Mouse (Mus musculus) stomach, embryonic 16.5 days (tissue): Measurements from ENCODE around the gene Slc6a11. TPM values are rescaled to one million over a fixed set of nuclear protein-coding genes. Genes with fewer than 3 reads are reported as not detected.
A peak's percentile ranks its signal among the peaks of the same experiment; 100 is the strongest.

Experiments used
- ATAC-seq: fragments of 200-750 bp; cut with Nextera tagmentation; 2 replicates; pipeline ENCODE4 v1.8.0; 2017; ENCODE audit warnings: moderate number of reproducible peaks, moderate TSS enrichment; ENCODE audit not compliant: insufficient read depth, low FRiP score
- H3K27ac ChIP-seq: fragments of 300-500 bp; sonication (generic); 2 replicates; pipeline ENCODE4 v1.5.1; 2014; ENCODE audit warnings: low read length
- H3K27me3 ChIP-seq: fragments of 300-500 bp; sonication (generic); 2 replicates; pipeline ENCODE4 v1.6.1; 2014; ENCODE audit warnings: low read length, control low read depth, mixed read lengths; ENCODE audit not compliant: control insufficient read depth, insufficient read depth
- H3K36me3 ChIP-seq: fragments of 300-500 bp; sonication (generic); 2 replicates; pipeline ENCODE4 v1.6.1; 2014; ENCODE audit warnings: low read length; ENCODE audit not compliant: control insufficient read depth, insufficient read depth
- H3K4me1 ChIP-seq: fragments of 300-500 bp; sonication (generic); 2 replicates; pipeline ENCODE4 v1.6.1; 2014; ENCODE audit warnings: low read length, control low read depth, mixed read lengths; ENCODE audit not compliant: control insufficient read depth, insufficient read depth
- H3K4me2 ChIP-seq: fragments of 300-500 bp; sonication (generic); 2 replicates; pipeline ENCODE4 v1.6.1; 2014; ENCODE audit warnings: low read depth, low read length, mixed read lengths
- H3K4me3 ChIP-seq: fragments of 300-500 bp; sonication (generic); replicated peaks from 2 replicates; pipeline ENCODE4 v1.5.1; 2014; ENCODE audit warnings: mild to moderate bottlenecking, low read length
- H3K9ac ChIP-seq: fragments of 300-500 bp; sonication (generic); 2 replicates; pipeline ENCODE4 v1.6.1; 2014; ENCODE audit warnings: low read length
- H3K9me3 ChIP-seq: fragments of 300-500 bp; sonication (generic); replicated peaks from 2 replicates; pipeline ENCODE4 v1.6.1; 2016; ENCODE audit warnings: low read length, control low read depth; ENCODE audit not compliant: control insufficient read depth
- WGBS: fragments of 180-500 bp; shearing (Covaris S2); extraction: QIAGEN DNeasy Blood & Tissue Kit; methylation state at CpG from one replicate; pipeline ENCODE4 v1.1.7; 2014; 5-methylcytosine and 5-hydroxymethylcytosine counted together
- polyA plus RNA-seq: library from polyadenylated mRNA; unstranded; fragments of >200 nt; fragmentation: Nextera tagmentation; extraction: Ambion mirVana; gene quantifications from 2 replicates; pipeline ENCODE4 v1.2.1, GENCODE M21; 2015

Slc6a11 gene
- polyA plus RNA-seq, 1 experiment from 2014 or later: 0.79 TPM

DNA sequence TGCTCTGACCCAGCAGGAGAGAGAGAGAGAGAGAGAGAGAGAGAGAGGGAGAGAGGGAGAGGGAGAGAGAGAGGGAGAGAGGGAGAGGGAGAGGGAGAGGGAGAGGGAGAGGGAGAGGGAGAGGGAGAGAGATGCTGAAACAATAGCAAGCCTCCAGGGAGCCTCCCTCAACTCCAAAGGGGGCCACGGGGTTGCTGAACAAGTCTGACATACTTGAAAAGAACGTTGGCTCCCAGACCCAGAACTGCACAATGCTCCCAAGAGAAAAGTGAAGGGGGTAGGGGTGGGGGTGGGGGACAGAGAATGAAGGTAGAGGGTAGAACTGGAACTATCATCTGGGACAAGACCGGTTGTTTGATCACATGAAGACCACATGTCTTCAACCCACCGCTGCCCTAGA is 136.9 kb downstream of the Slc6a11 start:
- H3K27ac ChIP-seq: no peak overlapping the region
- H3K4me1 ChIP-seq: no peaks in the 10 kb centered on the region
- no peak overlapping the region for H3K4me2 ChIP-seq
- WGBS: 33% methylated on average over 4 of the region's 4 CpGs
- no peaks in the 10 kb centered on the region for H3K36me3 ChIP-seq
- H3K4me3 ChIP-seq: no peak overlapping the region
- no peak for ATAC-seq
- no peak overlapping the region for H3K9ac ChIP-seq
- H3K9me3 ChIP-seq: no peaks in the 10 kb centered on the region
- H3K27me3 ChIP-seq: no peaks in the 10 kb centered on the region

DNA sequence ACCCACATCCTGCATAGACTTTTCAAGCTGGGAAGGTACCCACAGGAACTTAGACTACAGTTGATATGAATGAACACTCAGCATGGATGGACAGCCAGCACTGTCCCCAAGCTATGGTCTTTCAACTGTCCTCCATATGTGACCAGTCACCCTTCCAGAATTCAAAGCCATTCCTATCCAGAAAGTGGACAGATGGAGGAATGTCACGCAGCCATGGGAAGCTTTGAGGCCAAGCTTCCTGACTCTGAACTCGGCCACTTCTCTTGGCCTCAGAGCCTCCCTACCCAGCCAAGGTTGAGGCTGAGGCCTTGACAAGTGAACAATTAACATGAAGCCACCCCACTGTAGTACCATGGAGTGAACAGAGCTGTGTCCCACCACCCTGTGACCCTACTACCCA is 138.5 kb downstream of the Slc6a11 start:
- 78% methylated on average over 2 of the region's 2 CpGs for WGBS
- Histone ChIP-seq H3K9ac (no peak overlapping the region), H3K4me3 (no peak overlapping the region), H3K27me3 (no peaks in the 10 kb centered on the region), H3K4me2 (no peak overlapping the region), H3K9me3 (no peaks in the 10 kb centered on the region), H3K36me3 (no peaks in the 10 kb centered on the region), H3K4me1 (no peaks in the 10 kb centered on the region), H3K27ac (no peak overlapping the region)
- no peak for ATAC-seq

DNA sequence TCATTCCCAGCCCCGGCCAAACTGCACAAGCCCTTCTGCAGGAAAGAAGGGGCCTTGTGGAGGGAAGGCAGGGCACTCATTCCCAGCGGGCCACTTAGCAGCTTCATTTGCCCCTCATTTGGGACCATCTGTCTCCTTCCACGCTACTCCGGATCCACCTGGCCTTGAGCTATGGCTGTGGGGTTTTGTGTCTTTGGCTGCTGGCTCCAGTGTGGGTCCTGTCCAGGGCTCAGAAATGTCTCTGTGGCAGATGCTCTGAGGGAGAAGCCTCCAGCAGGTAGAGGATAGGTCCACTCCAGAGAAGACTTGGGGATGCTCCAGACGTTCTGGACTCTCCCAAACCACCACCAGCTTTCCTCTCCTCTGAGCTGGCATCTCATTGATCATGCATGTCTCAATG is 139.8 kb downstream of the Slc6a11 start:
- Histone ChIP-seq H3K27me3 (no peaks in the 10 kb centered on the region), H3K9me3 (no peaks in the 10 kb centered on the region), H3K36me3 (no peaks in the 10 kb centered on the region), H3K9ac (no peak overlapping the region), H3K27ac (no peak overlapping the region), H3K4me3 (no peak overlapping the region), H3K4me1 (no peaks in the 10 kb centered on the region), H3K4me2 (no peak overlapping the region)
- no peak for ATAC-seq
- WGBS: 66% methylated on average over 5 of the region's 5 CpGs

DNA sequence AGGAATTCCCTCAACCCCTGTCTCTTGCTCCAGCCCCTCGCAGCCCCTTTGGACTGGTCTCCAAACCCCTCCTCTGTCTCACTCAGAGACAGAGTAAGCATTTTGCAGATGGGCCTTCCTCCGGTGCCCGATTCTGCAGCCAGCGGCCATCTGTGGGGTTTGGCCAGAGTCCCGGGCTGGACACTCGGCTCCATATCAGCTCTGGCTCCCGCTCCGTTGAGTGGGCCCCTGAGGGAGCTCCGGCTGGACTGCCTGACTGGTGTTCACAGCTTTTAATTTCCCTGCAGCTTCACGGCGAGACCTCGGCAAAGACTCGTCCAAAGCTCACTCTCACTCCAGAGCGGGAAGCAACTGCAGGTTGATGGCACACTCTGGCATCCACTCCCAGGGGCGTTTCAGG is 141.2 kb downstream of the Slc6a11 start:
- no peaks in the 10 kb centered on the region for H3K27me3 ChIP-seq
- no peaks in the 10 kb centered on the region for H3K36me3 ChIP-seq
- no peaks in the 10 kb centered on the region for H3K9me3 ChIP-seq
- H3K9ac ChIP-seq: no peak overlapping the region
- no peak overlapping the region for H3K4me2 ChIP-seq
- WGBS: 64% methylated on average over 15 of the region's 15 CpGs
- no peak overlapping the region for H3K4me3 ChIP-seq
- ATAC-seq: no peak
- no peak overlapping the region for H3K27ac ChIP-seq
- H3K4me1 ChIP-seq: no peaks in the 10 kb centered on the region

DNA sequence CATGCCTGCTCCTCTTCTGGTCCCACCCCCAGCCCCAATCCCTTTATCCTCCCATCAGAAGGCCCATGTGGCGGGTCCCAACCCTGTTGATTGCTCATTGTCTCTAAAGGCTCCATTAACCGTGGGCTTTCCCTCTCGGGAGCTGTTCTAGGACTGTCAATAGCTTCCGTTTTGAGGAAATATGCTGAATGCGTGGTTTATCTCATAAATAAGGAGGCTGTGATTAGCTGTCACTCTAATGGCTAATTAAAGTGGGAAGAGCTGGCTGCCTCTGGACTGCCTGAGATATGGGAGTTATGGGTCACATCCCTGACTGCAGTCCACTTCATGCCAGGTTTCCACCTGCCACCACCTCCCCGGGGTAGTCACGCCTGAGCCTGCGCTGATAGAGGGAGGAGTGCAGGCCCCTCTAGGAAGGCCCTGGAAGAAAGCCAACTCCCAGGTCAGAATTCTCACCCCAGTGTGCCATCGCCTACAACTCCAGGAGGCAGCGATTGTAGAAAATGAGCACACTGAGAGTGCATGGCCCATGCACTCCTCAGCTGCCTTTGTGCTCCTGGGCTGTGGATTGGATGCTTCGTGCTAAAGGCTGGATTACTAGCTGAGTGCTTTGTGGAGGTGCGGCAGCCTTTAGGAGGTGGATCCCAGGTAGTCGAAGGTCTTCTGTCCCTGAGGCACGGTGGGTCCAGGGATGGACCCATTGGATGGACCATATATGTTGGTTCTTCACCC is 143.1 kb downstream of the Slc6a11 start:
- 58% methylated on average over 14 of the region's 14 CpGs for WGBS
- H3K4me2 ChIP-seq: no peak overlapping the region
- 0 out of 2 replicates have a peak, but pooled peaks cover 3% of the 10 kb centered on the region for H3K27me3 ChIP-seq
- no peak overlapping the region for H3K27ac ChIP-seq
- no peaks in the 10 kb centered on the region for H3K36me3 ChIP-seq
- no peak for ATAC-seq
- no peak overlapping the region for H3K4me3 ChIP-seq
- no peaks in the 10 kb centered on the region for H3K4me1 ChIP-seq
- no peak overlapping the region for H3K9ac ChIP-seq
- H3K9me3 ChIP-seq: no peaks in the 10 kb centered on the region

DNA sequence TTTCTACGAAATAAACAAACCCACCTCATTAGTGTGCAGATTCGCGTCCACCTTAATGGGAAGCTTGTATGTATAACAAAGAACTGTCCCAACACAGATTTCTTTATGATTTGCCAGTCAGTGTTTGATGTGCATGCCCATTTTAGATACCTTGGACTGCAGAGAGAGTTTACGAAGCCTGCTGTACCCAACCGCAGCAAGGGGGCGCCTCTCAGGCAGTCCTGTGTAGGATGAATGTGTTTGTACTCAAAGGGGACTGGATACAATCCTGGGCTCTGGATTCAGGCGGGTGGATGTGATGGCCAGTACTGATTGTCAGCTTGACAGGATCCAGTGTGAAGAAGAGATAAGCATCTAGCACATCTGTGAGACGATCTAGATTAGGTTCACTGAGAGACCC is 144.8 kb downstream of the Slc6a11 start:
- H3K4me2 ChIP-seq: no peak overlapping the region
- no peak overlapping the region for H3K27ac ChIP-seq
- ATAC-seq: no peak
- H3K27me3 ChIP-seq: peaks cover 9% of the 10 kb centered on the region; the same call in 1 of the 2 replicates
- H3K36me3 ChIP-seq: no peaks in the 10 kb centered on the region
- 50% methylated on average over 8 of the region's 8 CpGs for WGBS
- no peak overlapping the region for H3K4me3 ChIP-seq
- no peaks in the 10 kb centered on the region for H3K9me3 ChIP-seq
- H3K4me1 ChIP-seq: no peaks in the 10 kb centered on the region
- H3K9ac ChIP-seq: no peak overlapping the region

DNA sequence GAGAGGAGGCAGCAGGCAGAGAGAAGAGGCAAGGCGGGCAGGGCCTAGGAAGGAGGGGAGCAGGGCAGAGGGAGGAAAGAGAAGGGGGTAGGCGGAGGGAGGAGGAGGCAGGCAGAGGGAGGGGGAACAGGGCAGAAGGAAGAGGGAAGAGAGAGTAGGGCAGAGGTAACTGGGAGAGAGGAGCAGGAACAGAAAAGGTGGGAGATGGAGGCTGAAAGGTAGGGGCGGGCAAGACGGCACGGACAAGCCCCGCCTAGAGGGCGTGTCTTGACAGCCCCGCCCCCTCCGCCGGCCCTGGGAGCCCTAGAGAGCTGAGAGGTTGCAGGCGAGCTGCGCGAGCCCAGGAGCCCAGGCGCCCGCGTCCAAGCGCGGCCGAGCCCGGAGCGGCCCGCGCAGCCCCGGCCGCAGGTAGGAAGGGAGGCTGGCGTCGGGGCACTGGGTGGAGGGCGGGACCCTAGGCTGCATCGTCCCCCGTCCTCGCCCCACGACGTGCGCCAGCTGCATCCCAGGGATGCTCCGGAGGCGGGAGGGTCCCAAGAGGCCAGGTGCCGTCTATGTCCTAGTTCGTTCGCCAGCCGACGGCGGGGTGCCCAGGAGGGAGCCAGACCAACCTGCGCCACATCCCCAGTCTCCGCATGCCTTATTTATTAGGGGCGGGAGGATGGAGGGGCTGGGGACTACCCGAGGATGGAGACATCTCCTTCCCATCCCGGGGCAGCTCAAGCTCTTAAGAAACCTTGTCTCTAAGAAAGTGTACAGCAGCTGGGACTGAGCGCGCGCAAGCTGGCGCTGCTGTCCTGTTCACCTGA is 151.6 kb downstream of the Slc6a11 start, which contains the start of gene Slc6a1:
Gene Slc6a1, plus strand, starts transcription at position 167 of the 809 bp plus-strand sequence.
- H3K4me1 ChIP-seq: no peaks in the 10 kb centered on the region; the same call in 1 of the 2 replicates
- no peak within 1 kb of the TSS for H3K27ac ChIP-seq
- 0 out of 2 replicates have a peak within 1 kb of the TSS, but pooled peaks have one; percentile 12 for H3K4me2 ChIP-seq
- H3K9ac ChIP-seq: no peak within 1 kb of the TSS
- no peaks in the 10 kb centered on the region for H3K9me3 ChIP-seq
- H3K27me3 ChIP-seq: peaks cover 69% of the 10 kb centered on the region
- peak; percentile 91 for ATAC-seq
- no peaks in the 10 kb centered on the region for H3K36me3 ChIP-seq
- whole genome bisulfite sequencing: 2% methylated on average over 49 of the region's 51 CpGs
- peak within 1 kb of the TSS; percentile 5; the same call in 1 of the 2 replicates for H3K4me3 ChIP-seq

DNA sequence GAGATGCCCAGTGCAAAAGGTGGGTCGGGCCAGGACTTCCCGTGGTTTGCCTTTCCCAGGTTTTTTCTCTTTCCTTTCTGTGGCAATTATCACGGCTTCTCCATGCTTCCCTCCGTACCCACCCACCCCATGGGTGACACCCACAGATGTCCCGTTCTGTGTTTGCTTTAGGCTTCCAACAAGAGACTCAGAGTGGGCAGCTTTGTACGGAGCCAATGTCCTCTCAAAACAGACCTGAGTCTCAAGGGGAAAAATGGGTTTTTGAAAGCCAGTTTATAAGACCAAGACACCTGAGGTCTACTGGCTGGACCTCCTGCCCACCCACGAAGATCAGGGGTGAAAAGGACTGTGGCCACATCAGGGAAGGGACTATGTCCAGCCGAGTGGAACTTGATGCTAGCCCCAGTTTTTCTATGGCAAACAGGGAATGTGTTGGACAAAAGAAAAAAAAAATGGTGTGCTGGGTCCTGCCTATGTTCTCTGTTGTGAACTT is 152.3 kb downstream of the Slc6a11 start:
- Histone ChIP-seq H3K36me3 (no peaks in the 10 kb centered on the region), H3K4me1 (no peaks in the 10 kb centered on the region; the same call in 1 of the 2 replicates), H3K4me2 (no peak overlapping the region), H3K9me3 (no peaks in the 10 kb centered on the region), H3K9ac (no peak overlapping the region), H3K4me3 (no peak overlapping the region), H3K27ac (no peak overlapping the region), H3K27me3 (peaks cover 66% of the 10 kb centered on the region)
- ATAC-seq: no peak
- 15% methylated on average over 8 of the region's 8 CpGs for WGBS
